In the genomic region with DNA sequence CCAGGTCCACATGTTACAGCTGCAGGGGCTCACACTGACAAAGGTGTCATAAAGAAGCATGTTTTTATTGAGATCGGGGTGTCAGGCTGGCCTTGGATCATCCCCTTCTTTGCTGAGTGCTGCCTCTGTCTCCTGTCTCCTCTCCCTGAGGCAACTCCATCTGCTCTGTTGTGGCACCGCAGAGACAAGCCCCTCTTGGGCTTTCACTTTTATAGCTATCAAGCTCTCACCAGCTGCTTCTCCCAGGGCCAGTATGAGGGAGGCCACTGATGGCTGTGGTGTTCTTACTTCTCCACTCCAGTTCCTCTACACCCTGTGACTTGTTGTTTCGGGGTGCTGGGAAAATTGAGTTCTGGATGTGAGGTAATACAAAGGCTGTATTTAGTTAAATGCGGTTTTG, we compare ENCODE assay signal across 8 mouse cellular contexts. TPM values are rescaled to one million over a fixed set of nuclear protein-coding genes. Genes with fewer than 3 reads are reported as not detected.
A peak's percentile ranks its signal among the peaks of the same experiment; 100 is the strongest.
DNase-seq lines count a peak whose midpoint lies in the region; ATAC-seq and TF ChIP-seq lines count a peak whose summit lies in the region.

No protein-coding gene starts in this region.

- TF ChIP-seq CTCF in midbrain, postnatal 0 days (IDR thresholded peaks at IDR 0.05) = no peak

- H3K9me3 ChIP-seq in kidney, embryonic 15.5 days (replicated peaks) = no peaks in the 10 kb centered on the region
- no peaks in the 10 kb centered on the region for H3K9me3 ChIP-seq in embryonic facial prominence, embryonic 14.5 days (ENCODE audit: control insufficient read depth, low read length)
- no peaks in the 10 kb centered on the region for H3K9me3 ChIP-seq in intestine, embryonic 15.5 days
- no peaks in the 10 kb centered on the region for H3K9me3 ChIP-seq in midbrain, postnatal 0 days (ENCODE audit: low read length)

- WGBS in kidney, embryonic 15.5 days = 28% methylated on average over 4 of the region's 4 CpGs
- WGBS in embryonic facial prominence, embryonic 14.5 days = 28% methylated on average over 4 of the region's 4 CpGs
- 24% methylated on average over 4 of the region's 4 CpGs for WGBS in intestine, embryonic 15.5 days
- 57% methylated on average over 4 of the region's 4 CpGs for WGBS in midbrain, postnatal 0 days

- no peak for DNase-seq in kidney, adult 9 months
- no peak for DNase-seq in embryonic facial prominence, embryonic 14.5 days (ENCODE audit: low spot score)
- DNase-seq in midbrain, postnatal 0 days (ENCODE audit: low spot score) = no peak
- no peak for DNase-seq in gastrocnemius, postnatal 4 days (ENCODE audit: low spot score in 2 of 2)

- H3K36me3 ChIP-seq in kidney, embryonic 15.5 days = peaks cover 2% of the 10 kb centered on the region
- H3K36me3 ChIP-seq in embryonic facial prominence, embryonic 14.5 days (ENCODE audit: control insufficient read depth, insufficient read depth, low read length) = 0 out of 2 replicates have a peak, but pooled peaks cover 1% of the 10 kb centered on the region
- H3K36me3 ChIP-seq in intestine, embryonic 15.5 days = no peaks in the 10 kb centered on the region
- no peaks in the 10 kb centered on the region for H3K36me3 ChIP-seq in midbrain, postnatal 0 days (ENCODE audit: insufficient read depth, low read length)

- no peak overlapping the region for H3K4me3 ChIP-seq in kidney, embryonic 15.5 days (replicated peaks)
- H3K4me3 ChIP-seq in embryonic facial prominence, embryonic 14.5 days (ENCODE audit: low read depth, low read length) = no peak overlapping the region
- H3K4me3 ChIP-seq in intestine, embryonic 15.5 days (replicated peaks) = no peak overlapping the region
- no peak overlapping the region for H3K4me3 ChIP-seq in midbrain, postnatal 0 days (ENCODE audit: low read depth, low read length)

- ATAC-seq in kidney, embryonic 15.5 days (replicated peaks; ENCODE audit: low FRiP score) = no peak
- no peak for ATAC-seq in embryonic facial prominence, embryonic 14.5 days (ENCODE audit: low read depth)
- peak; percentile 40; the same call in 1 of the 2 replicates for ATAC-seq in intestine, embryonic 15.5 days
- ATAC-seq in midbrain, postnatal 0 days (ENCODE audit: low FRiP score) = no peak
- no peak for ATAC-seq in activated CD4-positive, CD25-positive, alpha-beta regulatory T cell, adult 4 months
- no peak for ATAC-seq in cerebellum, adult (ENCODE audit: insufficient number of reproducible peaks, low FRiP score, low TSS enrichment)

- peak overlapping the region; percentile 12 for H3K4me2 ChIP-seq in kidney, embryonic 15.5 days
- peak overlapping the region; percentile 33 for H3K4me2 ChIP-seq in embryonic facial prominence, embryonic 14.5 days (ENCODE audit: low read depth, low read length)
- peak overlapping the region; percentile 31 for H3K4me2 ChIP-seq in intestine, embryonic 15.5 days (replicated peaks)
- no peak overlapping the region for H3K4me2 ChIP-seq in midbrain, postnatal 0 days (ENCODE audit: low read depth, low read length, poor library complexity, severe bottlenecking)

- peaks cover 91% of the 10 kb centered on the region for H3K4me1 ChIP-seq in kidney, embryonic 15.5 days
- H3K4me1 ChIP-seq in embryonic facial prominence, embryonic 14.5 days (ENCODE audit: control insufficient read depth, insufficient read depth, low read length) = peaks cover 48% of the 10 kb centered on the region
- H3K4me1 ChIP-seq in intestine, embryonic 15.5 days (replicated peaks) = peaks cover 62% of the 10 kb centered on the region
- H3K4me1 ChIP-seq in midbrain, postnatal 0 days (ENCODE audit: insufficient read depth, low read length) = peaks cover 10% of the 10 kb centered on the region; the same call in 1 of the 2 replicates

- peak overlapping the region; percentile 90 for H3K27ac ChIP-seq in kidney, embryonic 15.5 days
- H3K27ac ChIP-seq in embryonic facial prominence, embryonic 14.5 days (replicated peaks; ENCODE audit: low read depth, low read length) = peak overlapping the region; percentile 83
- H3K27ac ChIP-seq in intestine, embryonic 15.5 days = peak overlapping the region; percentile 91
- peak overlapping the region; percentile 21; the same call in 1 of the 2 replicates for H3K27ac ChIP-seq in midbrain, postnatal 0 days (ENCODE audit: low read depth, low read length)

- no peak overlapping the region for H3K9ac ChIP-seq in kidney, embryonic 15.5 days
- peak overlapping the region; percentile 51 for H3K9ac ChIP-seq in embryonic facial prominence, embryonic 14.5 days (ENCODE audit: low read depth, low read length)
- no peak overlapping the region for H3K9ac ChIP-seq in intestine, embryonic 15.5 days
- H3K9ac ChIP-seq in midbrain, postnatal 0 days (replicated peaks; ENCODE audit: low read length, poor library complexity, severe bottlenecking) = no peak overlapping the region

- no peaks in the 10 kb centered on the region for H3K27me3 ChIP-seq in kidney, embryonic 15.5 days
- H3K27me3 ChIP-seq in embryonic facial prominence, embryonic 14.5 days (replicated peaks; ENCODE audit: control insufficient read depth, insufficient read depth, low read length) = no peaks in the 10 kb centered on the region
- H3K27me3 ChIP-seq in intestine, embryonic 15.5 days (replicated peaks) = no peaks in the 10 kb centered on the region
- H3K27me3 ChIP-seq in midbrain, postnatal 0 days (ENCODE audit: insufficient read depth, low read length) = no peaks in the 10 kb centered on the region

RNA-seq across cellular contexts. Expression of a gene that starts 41.3 kb away (rescaled TPM):
- polyA plus RNA-seq in kidney, embryonic 15.5 days (2015; fragmentation: Nextera tagmentation; extraction: Ambion mirVana) = 0.08 TPM in 1 of 2 replicates, not detected in the other
- 0.10 and 0.22 TPM in 2 replicates for polyA plus RNA-seq in embryonic facial prominence, embryonic 14.5 days (2014; fragmentation: Nextera tagmentation; extraction: Ambion mirVana)
- polyA plus RNA-seq in intestine, embryonic 15.5 days (2015; fragmentation: Nextera tagmentation; extraction: Ambion mirVana) = 0.05 TPM in 2 replicates
- 0.19 TPM in 1 of 2 replicates, not detected in the other for total RNA-seq in midbrain, postnatal 0 days (2014; rRNA removed)
- 0.07 and 0.20 TPM in 2 replicates for polyA plus RNA-seq in midbrain, postnatal 0 days (2015; fragmentation: Nextera tagmentation; extraction: Ambion mirVana)
- polyA plus RNA-seq in activated CD4-positive, CD25-positive, alpha-beta regulatory T cell, adult 4 months (2017; shearing (Covaris generic)) = under 1 TPM; 0.47 to 0.48 TPM
- total RNA-seq in gastrocnemius, postnatal 4 days (2021) = not detected

Comparison
In these comparisons a context has a peak if more than half of its experiments do, and no peak if none do; other contexts are left out.
1. H3K27ac ChIP-seq: peak in every context shown above with its lines; median percentile 91 in intestine, embryonic 15.5 days; 90 in kidney, embryonic 15.5 days; 83 in embryonic facial prominence, embryonic 14.5 days; 21 in midbrain, postnatal 0 days.